ENCODE assay signal across 23 mouse cellular contexts in the genomic region with DNA sequence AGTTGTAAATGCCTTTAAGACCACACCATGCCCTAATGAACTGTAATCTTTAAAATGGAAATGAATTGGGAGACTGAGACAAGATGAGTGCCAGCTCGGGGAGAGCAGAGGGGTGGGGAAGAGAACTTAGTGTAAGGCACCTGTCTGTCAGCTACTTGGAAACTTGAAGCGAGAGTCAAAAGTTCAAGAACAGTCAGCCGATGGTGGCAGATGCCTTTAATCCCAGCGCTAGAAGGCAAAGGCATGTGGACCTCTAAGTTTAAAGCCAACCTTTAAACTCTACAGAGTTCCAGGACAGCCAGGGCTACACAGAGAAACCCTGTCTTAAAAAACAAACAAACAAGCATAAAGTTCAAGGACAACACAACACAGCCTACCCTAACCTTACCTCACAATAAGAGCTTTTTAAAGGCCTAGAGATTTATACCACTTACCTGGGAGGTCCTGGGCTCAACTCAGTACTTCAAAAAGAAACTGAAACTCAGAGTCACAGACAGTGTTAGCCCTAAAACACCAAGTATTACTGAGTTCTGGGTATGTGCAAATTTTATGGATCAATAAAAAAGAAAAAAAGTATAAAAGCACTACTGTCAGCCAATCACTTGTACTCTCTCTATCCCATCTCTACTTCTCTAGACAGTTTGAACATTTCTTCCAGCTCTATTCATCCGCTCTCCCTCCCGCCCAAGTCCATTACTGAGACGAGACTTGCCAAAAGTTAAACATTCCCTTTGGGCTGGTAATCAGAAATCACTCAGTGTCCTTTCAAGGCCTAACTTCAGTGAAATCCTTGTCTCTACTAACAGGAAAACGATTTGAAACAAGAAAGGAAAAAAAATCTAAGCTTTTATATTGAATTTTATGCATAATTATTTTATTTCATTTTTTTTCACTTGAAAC. TPM values are rescaled to one million over a fixed set of nuclear protein-coding genes. Genes with fewer than 3 reads are reported as not detected.
DNase-seq lines count a peak whose midpoint lies in the region; ATAC-seq and TF ChIP-seq lines count a peak whose summit lies in the region.
"Had no signal": no experiment of that assay in that cellular context is flagged by ENCODE, and none has a peak within 500 bp of the region (broad histone marks: within the 10 kb centered on the region; RNA-seq: fewer than 3 reads in every experiment).

No protein-coding gene starts in this region.

- TF ChIP-seq CTCF in liver, postnatal 0 days (IDR thresholded peaks at IDR 0.05; ENCODE audit: low read depth): no peak

- ATAC-seq in kidney, embryonic 16.5 days (ENCODE audit: low FRiP score, low TSS enrichment): no peak
- ATAC-seq in liver, postnatal 0 days: no peak
- ATAC-seq: CD4-positive, CD25-positive, alpha-beta regulatory T cell, adult 4 months; forebrain, embryonic 16.5 days; inflammation-experienced regulatory T-cells, adult 6 months; midbrain, embryonic 13.5 days had no signal

- peak; percentile 26 for DNase-seq in adrenal gland, postnatal 14 days
- DNase-seq in adrenal gland, postnatal 25 days: no peak
- DNase-seq in kidney, adult 8-10 months: peak; percentile 32 to 42
- DNase-seq in kidney, postnatal 14 days: peak; percentile 26
- no peak for DNase-seq in liver, postnatal 0 days
- DNase-seq in cerebellum, postnatal 36 days: no peak
- no peak for DNase-seq in lung, postnatal 10 days
- DNase-seq: cerebellum, adult 11-12 months; cerebellum, postnatal 10 days; gastrocnemius, postnatal 25 days; heart, adult 2 months; lung, adult 2 months; lung, postnatal 36 days; thymus, postnatal 36 days had no signal

- no peaks in the 10 kb centered on the region for H3K9me3 ChIP-seq in kidney, embryonic 16.5 days (ENCODE audit: low read length)
- H3K9me3 ChIP-seq in liver, postnatal 0 days (ENCODE audit: low read length): no peaks in the 10 kb centered on the region
- H3K9me3 ChIP-seq: forebrain, embryonic 10.5 days; hindbrain, embryonic 12.5 days; megakaryocyte, embryonic 14.5 days; midbrain, embryonic 13.5 days; stomach, embryonic 15.5 days had no signal

- no peak for TF ChIP-seq EP300 in liver, postnatal 0 days (IDR thresholded peaks at IDR 0.05; ENCODE audit: low read depth)

- H3K36me3 ChIP-seq in kidney, embryonic 16.5 days (ENCODE audit: insufficient read depth, low read length): no peaks in the 10 kb centered on the region
- no peaks in the 10 kb centered on the region for H3K36me3 ChIP-seq in liver, postnatal 0 days (replicated peaks; ENCODE audit: insufficient read depth, low read length)
- H3K36me3 ChIP-seq: forebrain, embryonic 10.5 days; hindbrain, embryonic 12.5 days; midbrain, embryonic 13.5 days; stomach, embryonic 15.5 days had no signal

- H3K4me3 ChIP-seq in kidney, embryonic 16.5 days (ENCODE audit: low read length): no peak overlapping the region
- peak overlapping the region; percentile 8; the same call in 1 of the 2 replicates for H3K4me3 ChIP-seq in liver, postnatal 0 days (ENCODE audit: low read depth, low read length)
- H3K4me3 ChIP-seq: forebrain, embryonic 10.5 days; heart, adult 2 months; hindbrain, embryonic 12.5 days; megakaryocyte, embryonic 14.5 days; midbrain, embryonic 13.5 days; stomach, embryonic 15.5 days had no signal

- WGBS in kidney, embryonic 16.5 days: 65% methylated on average over 8 of the region's 8 CpGs
- WGBS in liver, postnatal 0 days (ENCODE audit: insufficient replicate concordance): 64% methylated on average over 8 of the region's 8 CpGs

- H3K27me3 ChIP-seq in kidney, embryonic 16.5 days (ENCODE audit: insufficient read depth, low read length): no peaks in the 10 kb centered on the region
- no peaks in the 10 kb centered on the region for H3K27me3 ChIP-seq in liver, postnatal 0 days (ENCODE audit: insufficient read depth, low read length)
- H3K27me3 ChIP-seq: hindbrain, embryonic 12.5 days; megakaryocyte, embryonic 14.5 days; midbrain, embryonic 13.5 days; stomach, embryonic 15.5 days had no signal

- no peak overlapping the region for H3K27ac ChIP-seq in kidney, embryonic 16.5 days (ENCODE audit: low read length)
- H3K27ac ChIP-seq in liver, postnatal 0 days (ENCODE audit: low read depth): peak overlapping the region; percentile 60
- H3K27ac ChIP-seq: forebrain, embryonic 10.5 days; heart, adult 2 months; hindbrain, embryonic 12.5 days; midbrain, embryonic 13.5 days; stomach, embryonic 15.5 days had no signal

- no peak overlapping the region for H3K9ac ChIP-seq in kidney, embryonic 16.5 days (replicated peaks; ENCODE audit: low read length)
- no peak overlapping the region; the same call in 1 of the 2 replicates for H3K9ac ChIP-seq in liver, postnatal 0 days (replicated peaks)
- H3K9ac ChIP-seq: hindbrain, embryonic 12.5 days; midbrain, embryonic 13.5 days; stomach, embryonic 15.5 days had no signal

- H3K4me2 ChIP-seq in kidney, embryonic 16.5 days (replicated peaks; ENCODE audit: low read depth, low read length): no peak overlapping the region; the same call in 1 of the 2 replicates
- peak overlapping the region; percentile 58 for H3K4me2 ChIP-seq in liver, postnatal 0 days (ENCODE audit: low read depth, low read length)
- H3K4me2 ChIP-seq: hindbrain, embryonic 12.5 days; midbrain, embryonic 13.5 days; stomach, embryonic 15.5 days had no signal

- H3K4me1 ChIP-seq in kidney, embryonic 16.5 days (ENCODE audit: insufficient read depth, low read length): peaks cover 31% of the 10 kb centered on the region
- peaks cover 43% of the 10 kb centered on the region for H3K4me1 ChIP-seq in liver, postnatal 0 days (ENCODE audit: insufficient read depth)

RNA-seq across cellular contexts. Expression of a gene that starts 4.3 kb away (rescaled TPM):
- total RNA-seq in adrenal gland, postnatal 14 days (2021): 92.3 and 93.2 TPM in 2 replicates
- total RNA-seq in adrenal gland, postnatal 25 days (2021): 122 and 130 TPM in 2 replicates
- polyA plus RNA-seq in kidney, embryonic 16.5 days (2015; fragmentation: Nextera tagmentation; extraction: Ambion mirVana): 89.1 and 92.4 TPM in 2 replicates
- polyA plus RNA-seq in liver, postnatal 0 days (2015; fragmentation: Nextera tagmentation; extraction: Ambion mirVana): 35.6 and 38.0 TPM in 2 replicates

RNA-seq across cellular contexts. Expression of a gene that starts 4.5 kb away (rescaled TPM):
- total RNA-seq in adrenal gland, postnatal 14 days (2021): 31.5 and 31.7 TPM in 2 replicates
- total RNA-seq in adrenal gland, postnatal 25 days (2021): 33.4 and 34.6 TPM in 2 replicates
- 2.4 and 3.1 TPM in 2 replicates for polyA plus RNA-seq in kidney, embryonic 16.5 days (2015; fragmentation: Nextera tagmentation; extraction: Ambion mirVana)
- 1.7 and 1.8 TPM in 2 replicates for polyA plus RNA-seq in liver, postnatal 0 days (2015; fragmentation: Nextera tagmentation; extraction: Ambion mirVana)

Comparison
In these comparisons a context has a peak if more than half of its experiments do, and no peak if none do; other contexts are left out.
1. DNase-seq: peak in adrenal gland, postnatal 14 days (single experiment), kidney, adult 8-10 months (2 of 2) and kidney, postnatal 14 days (single experiment); none in adrenal gland, postnatal 25 days (single experiment), liver, postnatal 0 days (single experiment), cerebellum, postnatal 36 days (0 of 2) and lung, postnatal 10 days (single experiment).